8 mouse cellular contexts compared by ENCODE assay signal in genomic region chr7:44428968-44429521, GRCm38 (mm10). TPM values are rescaled to one million over a fixed set of nuclear protein-coding genes. Genes with fewer than 3 reads are reported as not detected.
DNase-seq lines count a peak whose midpoint lies in the region; ATAC-seq and TF ChIP-seq lines count a peak whose summit lies in the region.

TSS of gene Lrrc4b (plus strand) at chr7:44429018.

- no peak for DNase-seq in heart, adult 2 months
- no peak for DNase-seq in heart, adult 11 months
- peak; percentile 83 for DNase-seq in embryo, embryonic 10.5 days (ENCODE audit: low spot score)
- peak; percentile 65 for DNase-seq in left cerebral cortex, adult 11 months (ENCODE audit: low spot score)
- DNase-seq in thymus, adult 2 months: no peak

- no peak within 1 kb of the TSS for H3K4me3 ChIP-seq in heart, adult 2 months
- H3K4me3 ChIP-seq in heart, embryonic 14.5 days (ENCODE audit: control insufficient read depth in 1 of 2, insufficient read depth in 1 of 2, low read depth in 1 of 2, low read length in 2 of 2): peak within 1 kb of the TSS; percentile 43 to 47
- H3K4me3 ChIP-seq in neural tube, embryonic 13.5 days: peak within 1 kb of the TSS; percentile 77
- no peak within 1 kb of the TSS for H3K4me3 ChIP-seq in thymus, adult 2 months (ENCODE audit: control insufficient read depth, insufficient read depth, low read length)

- no peaks in the 10 kb centered on the region for H3K79me2 ChIP-seq in heart, adult 2 months (replicated peaks; ENCODE audit: control insufficient read depth, insufficient read depth, low read length)

- no peak for TF ChIP-seq CTCF in heart, adult 2 months (IDR thresholded peaks at IDR 0.05)
- TF ChIP-seq CTCF in thymus, adult 2 months (IDR thresholded peaks at IDR 0.05; ENCODE audit: borderline replicate concordance, control insufficient read depth, extremely low read depth, insufficient read depth, low read length, poor library complexity): no peak

- H3K4me1 ChIP-seq in heart, adult 2 months (ENCODE audit: control insufficient read depth, insufficient read depth, low read length): no peaks in the 10 kb centered on the region
- peaks cover 0 to 10% of the 10 kb centered on the region in 2 experiments; a peak in 3 of 4 replicates for H3K4me1 ChIP-seq in heart, embryonic 14.5 days (ENCODE audit: control insufficient read depth in 2 of 2, insufficient read depth in 2 of 2, low read length in 2 of 2)
- peaks cover 60% of the 10 kb centered on the region for H3K4me1 ChIP-seq in neural tube, embryonic 13.5 days (replicated peaks)
- no peaks in the 10 kb centered on the region for H3K4me1 ChIP-seq in thymus, adult 2 months (replicated peaks; ENCODE audit: control insufficient read depth, insufficient read depth, low read length)

- H3K9me3 ChIP-seq in heart, embryonic 14.5 days (ENCODE audit: control insufficient read depth, low read length): no peaks in the 10 kb centered on the region
- H3K9me3 ChIP-seq in neural tube, embryonic 13.5 days: no peaks in the 10 kb centered on the region

- H3K36me3 ChIP-seq in heart, adult 2 months (ENCODE audit: control insufficient read depth, insufficient read depth, low read length): no peaks in the 10 kb centered on the region
- H3K36me3 ChIP-seq in heart, embryonic 14.5 days (ENCODE audit: control insufficient read depth, insufficient read depth, low read length): no peaks in the 10 kb centered on the region
- H3K36me3 ChIP-seq in neural tube, embryonic 13.5 days: no peaks in the 10 kb centered on the region
- H3K36me3 ChIP-seq in thymus, adult 2 months (ENCODE audit: control insufficient read depth, insufficient read depth, low read length): no peaks in the 10 kb centered on the region

- H3K9ac ChIP-seq in heart, adult 2 months (ENCODE audit: low read depth, low read length): no peak within 1 kb of the TSS; the same call in 1 of the 2 replicates
- H3K9ac ChIP-seq in heart, embryonic 14.5 days (ENCODE audit: low read length): peak within 1 kb of the TSS; percentile 54
- H3K9ac ChIP-seq in neural tube, embryonic 13.5 days: peak within 1 kb of the TSS; percentile 97

- ATAC-seq in heart, embryonic 14.5 days (ENCODE audit: insufficient number of reproducible peaks, insufficient read depth, low FRiP score, low read depth): no peak
- peak; percentile 62 for ATAC-seq in neural tube, embryonic 13.5 days (ENCODE audit: low read depth)
- ATAC-seq in erythroblast, adult 5-6 weeks (replicated peaks; ENCODE audit: low FRiP score, poor library complexity, severe bottlenecking): no peak

- 2% methylated on average over 49 of the region's 69 CpGs for WGBS in heart, adult 2 months
- WGBS in heart, embryonic 14.5 days: under 1% methylated on average over 51 of the region's 69 CpGs
- under 1% methylated on average over 49 of the region's 69 CpGs for WGBS in neural tube, embryonic 13.5 days
- 3% methylated on average over 67 of the region's 69 CpGs for WGBS in thymus, adult 2 months

- intact Hi-C loops in heart, adult 2 months (cut with DNase I): no loop called here

- H3K4me2 ChIP-seq in heart, embryonic 14.5 days (ENCODE audit: low read length): peak within 1 kb of the TSS; percentile 74
- peak within 1 kb of the TSS; percentile 94 for H3K4me2 ChIP-seq in neural tube, embryonic 13.5 days

- no peak for TF ChIP-seq EP300 in heart, adult 2 months (IDR thresholded peaks at IDR 0.05; ENCODE audit: insufficient read depth, low read depth, low read length)

- peaks cover 9% of the 10 kb centered on the region for H3K27me3 ChIP-seq in heart, adult 2 months (ENCODE audit: control insufficient read depth, insufficient read depth, low read length)
- peaks cover 68% of the 10 kb centered on the region for H3K27me3 ChIP-seq in heart, embryonic 14.5 days (ENCODE audit: control insufficient read depth, insufficient read depth, low read length)
- H3K27me3 ChIP-seq in neural tube, embryonic 13.5 days: no peaks in the 10 kb centered on the region
- H3K27me3 ChIP-seq in thymus, adult 2 months (ENCODE audit: control insufficient read depth, insufficient read depth, low read length): peaks cover 10% of the 10 kb centered on the region; the same call in 1 of the 2 replicates

- H3K27ac ChIP-seq in heart, adult 2 months: no peak within 1 kb of the TSS
- no peak within 1 kb of the TSS for H3K27ac ChIP-seq in heart, embryonic 14.5 days (replicated peaks in 1 of 2; ENCODE audit: control insufficient read depth in 1 of 2, insufficient read depth in 1 of 2, low read depth in 2 of 2, low read length in 2 of 2)
- H3K27ac ChIP-seq in neural tube, embryonic 13.5 days (replicated peaks): peak within 1 kb of the TSS; percentile 99
- no peak within 1 kb of the TSS for H3K27ac ChIP-seq in thymus, adult 2 months (ENCODE audit: control insufficient read depth, insufficient read depth, low read length)

- TF ChIP-seq POLR2A in heart, adult 2 months (IDR thresholded peaks at IDR 0.05; ENCODE audit: insufficient read depth, low read depth, low read length): no peak
- no peak for TF ChIP-seq POLR2A in thymus, adult 2 months (IDR thresholded peaks at IDR 0.05; ENCODE audit: control insufficient read depth, extremely low read depth, insufficient read depth, low read length, poor library complexity)

RNA-seq across cellular contexts. Expression of gene Lrrc4b, which starts in this region (rescaled TPM):
- total RNA-seq in heart, adult 2 months (2021): 10 to 100 TPM; 30.1 to 34.1 TPM
- 33.2 and 36.2 TPM in 2 replicates for polyA plus RNA-seq in heart, adult 2 months (2012; rRNA removed)
- 4.1 and 4.5 TPM in 2 replicates for polyA plus RNA-seq in heart, embryonic 14.5 days (2014; fragmentation: Nextera tagmentation; extraction: Ambion mirVana)
- polyA plus RNA-seq in neural tube, embryonic 13.5 days (2015; fragmentation: Nextera tagmentation; extraction: Ambion mirVana): 11.3 and 13.3 TPM in 2 replicates
- polyA plus RNA-seq in thymus, adult 2 months (2012; rRNA removed): 0.84 and 1.4 TPM in 2 replicates
- not detected in 2 replicates for total RNA-seq in erythroblast, adult 5-6 weeks (2015; ENCODE audit: low replicate concordance)
- total RNA-seq in erythroblast, adult 5-6 weeks (2017; ENCODE audit: low replicate concordance): not detected in 2 replicates

Comparison
In these comparisons a context has a peak if more than half of its experiments do, and no peak if none do; other contexts are left out.
1. RNA of gene Lrrc4b (total RNA-seq): 30.1 to 34.1 TPM in heart, adult 2 months; not detected in erythroblast, adult 5-6 weeks; every median in the first group is over 10 times any median in the second.
2. H3K4me3 ChIP-seq: peak in heart, embryonic 14.5 days (2 of 2) and neural tube, embryonic 13.5 days (single experiment); none in heart, adult 2 months (single experiment) and thymus, adult 2 months (single experiment).
3. DNase-seq: peak in embryo, embryonic 10.5 days (single experiment) and left cerebral cortex, adult 11 months (single experiment); none in heart, adult 2 months (0 of 2), heart, adult 11 months (single experiment) and thymus, adult 2 months (single experiment).